Mouse (Mus musculus): Measurements from ENCODE around the gene Hpcal1. TPM values are rescaled to one million over a fixed set of nuclear protein-coding genes. Genes with fewer than 3 reads are reported as not detected.
A peak's percentile ranks its signal among the peaks of the same experiment; 100 is the strongest.

The Hpcal1 gene
- polyA plus RNA-seq, 1 experiment from 2014 or later: 57.7 TPM

DNA sequence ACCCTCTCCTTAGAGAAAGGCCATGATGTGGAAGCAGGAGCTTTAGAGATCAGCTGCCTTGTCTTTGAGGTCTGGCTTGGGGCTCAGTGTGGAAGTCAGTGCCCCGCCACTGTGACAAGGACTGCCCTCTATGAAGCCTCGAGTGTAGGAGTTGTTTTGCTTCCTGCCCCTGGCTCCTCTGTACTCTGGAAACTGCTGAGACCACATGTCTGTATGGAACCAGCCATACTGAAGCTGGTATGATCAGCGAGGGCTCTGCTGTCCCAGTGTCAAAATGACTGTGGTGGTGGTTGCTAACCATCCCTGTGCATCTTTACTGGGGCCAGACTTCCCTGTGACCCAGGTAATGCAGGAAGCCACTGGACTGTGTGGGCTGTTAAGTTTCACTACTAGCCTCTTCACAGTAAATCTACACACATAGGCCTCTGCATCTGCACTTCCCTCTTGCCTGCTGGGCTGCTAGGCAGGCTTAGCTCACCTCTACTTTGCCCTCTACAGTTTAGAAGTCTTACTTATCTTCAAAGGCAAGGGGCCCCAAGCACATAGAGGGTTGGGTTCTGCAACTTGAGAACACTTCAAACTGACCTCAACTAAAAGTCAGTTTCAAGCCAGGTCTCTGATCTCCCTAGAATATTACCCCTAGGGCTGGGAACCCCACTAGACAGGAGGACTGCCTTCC is 33.9 kb downstream of the Hpcal1 start:
- no peaks in the 10 kb centered on the region for H3K36me3 ChIP-seq (ENCODE audit: control insufficient read depth, insufficient read depth, low read length)
- no peak overlapping the region for H3K4me2 ChIP-seq (ENCODE audit: low read depth, low read length)
- H3K9me3 ChIP-seq (ENCODE audit: control insufficient read depth, low read length): no peaks in the 10 kb centered on the region
- H3K9ac ChIP-seq (ENCODE audit: low read depth, low read length): no peak overlapping the region
- 43% methylated on average over 3 of the region's 3 CpGs for WGBS
- H3K4me1 ChIP-seq (ENCODE audit: control insufficient read depth, insufficient read depth, low read length): peaks cover 61% of the 10 kb centered on the region
- DNase-seq (ENCODE audit: low spot score) (no peak), ATAC-seq (ENCODE audit: low read depth) (no peak)
- H3K27me3 ChIP-seq (replicated peaks; ENCODE audit: control insufficient read depth, insufficient read depth, low read length): no peaks in the 10 kb centered on the region
- H3K4me3 ChIP-seq (ENCODE audit: low read depth, low read length): no peak overlapping the region
- H3K27ac ChIP-seq (replicated peaks; ENCODE audit: low read depth, low read length): no peak overlapping the region

DNA sequence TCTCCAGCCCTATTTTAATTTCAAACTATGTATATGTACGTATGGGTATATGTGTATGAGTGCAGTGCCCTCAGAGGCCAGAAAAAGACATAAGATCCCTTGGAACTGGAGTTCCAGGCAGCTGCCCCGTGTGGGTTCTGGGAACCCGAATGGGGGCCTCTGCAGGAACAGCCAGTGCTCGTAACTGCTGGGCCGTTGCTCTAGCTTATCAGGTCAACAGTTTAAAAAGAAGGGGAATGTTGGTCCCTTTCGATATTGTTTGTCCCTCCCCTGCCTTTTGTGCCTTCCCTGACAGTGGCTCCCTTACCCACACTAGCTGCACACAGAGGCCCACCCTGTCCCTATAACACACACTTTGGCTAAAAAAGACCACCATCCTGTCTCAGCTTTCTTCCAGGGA is 34.9 kb downstream of the Hpcal1 start:
- no peak overlapping the region for H3K4me2 ChIP-seq (ENCODE audit: low read depth, low read length)
- H3K4me1 ChIP-seq (ENCODE audit: control insufficient read depth, insufficient read depth, low read length): peaks cover 61% of the 10 kb centered on the region
- H3K27me3 ChIP-seq (replicated peaks; ENCODE audit: control insufficient read depth, insufficient read depth, low read length): no peaks in the 10 kb centered on the region
- no peak for DNase-seq (ENCODE audit: low spot score)
- H3K27ac ChIP-seq (replicated peaks; ENCODE audit: low read depth, low read length): no peak overlapping the region
- H3K4me3 ChIP-seq (ENCODE audit: low read depth, low read length): no peak overlapping the region
- 83% methylated on average over 6 of the region's 6 CpGs for WGBS
- H3K9me3 ChIP-seq (ENCODE audit: control insufficient read depth, low read length): no peaks in the 10 kb centered on the region
- H3K9ac ChIP-seq (ENCODE audit: low read depth, low read length): no peak overlapping the region
- no peaks in the 10 kb centered on the region for H3K36me3 ChIP-seq (ENCODE audit: control insufficient read depth, insufficient read depth, low read length)
- no peak for ATAC-seq (ENCODE audit: low read depth)

DNA sequence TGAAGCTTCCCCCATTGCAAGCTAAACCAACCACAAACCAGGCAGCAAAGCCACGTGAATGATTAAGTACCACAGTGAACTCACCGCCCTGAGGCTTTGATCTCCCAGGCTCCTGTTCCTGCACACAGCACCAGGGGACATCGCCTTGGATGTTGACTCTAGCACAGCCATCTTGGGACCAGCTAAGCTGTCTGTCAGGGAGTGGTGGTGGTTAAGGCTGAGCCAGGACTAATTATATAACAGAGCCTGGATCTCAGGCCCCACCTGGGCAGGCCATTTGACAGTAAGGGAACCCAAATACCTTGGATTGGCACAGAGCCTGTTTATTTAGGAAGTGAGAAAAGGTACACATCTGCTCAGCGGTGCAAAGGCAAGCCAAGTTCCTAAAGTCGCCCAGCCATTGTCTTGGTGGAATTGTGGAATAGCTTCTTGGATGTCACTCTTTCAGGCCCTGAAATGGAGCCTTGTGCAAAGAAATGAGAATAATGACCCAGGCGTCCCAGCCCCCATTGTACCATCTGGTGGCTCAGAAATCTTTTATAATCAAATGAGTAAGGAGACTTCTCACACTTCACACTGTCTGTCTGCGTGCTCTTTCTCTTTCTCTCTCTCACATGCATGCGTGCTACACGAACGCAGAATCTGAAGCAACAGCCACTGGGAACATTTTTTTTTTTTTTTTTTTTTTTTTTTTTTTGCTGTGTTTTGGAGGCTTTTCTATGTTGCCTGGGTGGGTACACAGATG is 36.1 kb downstream of the Hpcal1 start:
- DNase-seq (ENCODE audit: low spot score): peak; percentile 80
- Histone ChIP-seq H3K27me3 (replicated peaks; ENCODE audit: control insufficient read depth, insufficient read depth, low read length) (no peaks in the 10 kb centered on the region), H3K4me1 (ENCODE audit: control insufficient read depth, insufficient read depth, low read length) (peaks cover 61% of the 10 kb centered on the region), H3K4me3 (ENCODE audit: low read depth, low read length) (no peak overlapping the region), H3K36me3 (ENCODE audit: control insufficient read depth, insufficient read depth, low read length) (no peaks in the 10 kb centered on the region), H3K9ac (ENCODE audit: low read depth, low read length) (no peak overlapping the region), H3K4me2 (ENCODE audit: low read depth, low read length) (no peak overlapping the region), H3K27ac (replicated peaks; ENCODE audit: low read depth, low read length) (0 out of 2 replicates have a peak overlapping the region, but pooled peaks have one; percentile 8), H3K9me3 (ENCODE audit: control insufficient read depth, low read length) (no peaks in the 10 kb centered on the region)
- peak; percentile 44; the same call in 1 of the 2 replicates for ATAC-seq (ENCODE audit: low read depth)
- WGBS: 63% methylated on average over 10 of the region's 10 CpGs

- Histone ChIP-seq H3K4me1 (ENCODE audit: control insufficient read depth, insufficient read depth, low read length) (peaks cover 61% of the 10 kb centered on the region), H3K27ac (replicated peaks; ENCODE audit: low read depth, low read length) (peak overlapping the region; percentile 67)
- WGBS: 32% methylated on average over 13 of the region's 13 CpGs
These were observed 37.2 kb downstream of the Hpcal1 start for GRCm38 (mm10) chr12:17727676-17728339.

DNA sequence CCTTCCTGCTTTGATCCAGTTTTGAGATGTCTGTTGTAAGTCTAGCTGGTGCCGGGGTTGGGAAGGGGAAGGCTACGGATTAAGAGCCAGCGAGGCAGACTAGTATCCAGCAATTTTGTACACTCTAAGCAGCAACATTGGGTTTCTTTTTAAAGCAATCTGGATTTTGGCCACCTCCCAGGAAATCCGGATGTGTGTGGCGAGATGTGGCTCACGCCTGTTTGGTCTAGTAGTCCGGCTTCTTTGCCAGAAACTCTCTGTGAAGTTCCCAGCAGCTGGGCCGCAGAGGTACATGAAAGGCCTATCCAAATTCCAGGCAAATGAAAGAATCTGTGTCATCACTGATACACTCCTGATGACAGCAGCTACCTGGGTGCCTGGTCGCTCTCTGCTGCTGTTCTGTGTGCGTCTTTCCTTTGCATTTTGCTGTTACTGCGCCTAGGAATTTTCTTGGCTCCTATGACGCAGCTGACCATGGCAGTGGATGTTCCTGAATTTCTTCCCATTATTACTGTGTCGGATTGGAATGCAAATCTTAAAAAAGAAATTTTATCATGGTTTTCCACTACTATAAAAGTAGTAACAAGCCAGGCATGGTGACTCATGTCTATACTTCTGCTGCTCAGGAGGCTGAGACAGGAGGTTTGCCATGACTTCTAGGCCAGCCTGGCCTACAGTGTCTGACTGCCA is 38.7 kb downstream of the Hpcal1 start:
- Histone ChIP-seq H3K9me3 (ENCODE audit: control insufficient read depth, low read length) (no peaks in the 10 kb centered on the region), H3K4me1 (ENCODE audit: control insufficient read depth, insufficient read depth, low read length) (peaks cover 57% of the 10 kb centered on the region), H3K27me3 (replicated peaks; ENCODE audit: control insufficient read depth, insufficient read depth, low read length) (no peaks in the 10 kb centered on the region), H3K36me3 (ENCODE audit: control insufficient read depth, insufficient read depth, low read length) (no peaks in the 10 kb centered on the region), H3K27ac (replicated peaks; ENCODE audit: low read depth, low read length) (peak overlapping the region; percentile 25; the same call in 1 of the 2 replicates), H3K4me2 (ENCODE audit: low read depth, low read length) (no peak overlapping the region), H3K9ac (ENCODE audit: low read depth, low read length) (no peak overlapping the region), H3K4me3 (ENCODE audit: low read depth, low read length) (no peak overlapping the region)
- DNase-seq (ENCODE audit: low spot score) (peak; percentile 65), ATAC-seq (ENCODE audit: low read depth) (no peak)
- 62% methylated on average over 13 of the region's 13 CpGs for WGBS

More at GRCm38 (mm10) chr12:17727676-17728339, 37.2 kb downstream of the Hpcal1 start:
- Histone ChIP-seq H3K27me3 (replicated peaks; ENCODE audit: control insufficient read depth, insufficient read depth, low read length) (no peaks in the 10 kb centered on the region), H3K4me2 (ENCODE audit: low read depth, low read length) (peak overlapping the region; percentile 37; the same call in 1 of the 2 replicates), H3K4me3 (ENCODE audit: low read depth, low read length) (no peak overlapping the region), H3K9ac (ENCODE audit: low read depth, low read length) (peak overlapping the region; percentile 40; the same call in 1 of the 2 replicates), H3K9me3 (ENCODE audit: control insufficient read depth, low read length) (no peaks in the 10 kb centered on the region), H3K36me3 (ENCODE audit: control insufficient read depth, insufficient read depth, low read length) (no peaks in the 10 kb centered on the region)
- DNase-seq (ENCODE audit: low spot score) (peak; percentile 77), ATAC-seq (ENCODE audit: low read depth) (peak; percentile 22; the same call in 1 of the 2 replicates)

- no peak overlapping the region for H3K9ac ChIP-seq (ENCODE audit: low read depth, low read length)
These were observed 41.4 kb downstream of the Hpcal1 start for GRCm38 (mm10) chr12:17732006-17732405.

DNA sequence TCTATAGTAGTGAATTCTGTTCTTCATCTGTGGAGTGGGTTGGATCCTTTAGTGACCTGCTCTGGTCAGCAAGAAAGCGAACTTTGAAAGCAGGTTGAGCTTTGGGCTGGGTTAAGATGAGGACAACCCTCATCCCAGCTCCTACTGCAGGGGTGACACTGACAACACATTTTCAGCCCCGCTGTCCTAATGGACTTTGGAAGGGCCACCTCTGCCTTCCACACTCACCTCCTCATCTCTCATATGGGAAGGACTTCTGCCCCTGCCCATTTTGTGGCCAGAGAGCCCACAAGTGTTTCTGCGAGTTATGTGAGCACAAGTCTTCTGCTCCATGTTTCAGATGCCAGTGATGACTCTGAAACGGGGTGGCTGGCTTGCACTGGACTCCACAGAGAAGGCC is 41.9 kb downstream of the Hpcal1 start:
- Histone ChIP-seq H3K4me1 (ENCODE audit: control insufficient read depth, insufficient read depth, low read length) (peaks cover 28% of the 10 kb centered on the region), H3K9me3 (ENCODE audit: control insufficient read depth, low read length) (no peaks in the 10 kb centered on the region), H3K27me3 (replicated peaks; ENCODE audit: control insufficient read depth, insufficient read depth, low read length) (no peaks in the 10 kb centered on the region), H3K9ac (ENCODE audit: low read depth, low read length) (no peak overlapping the region), H3K4me3 (ENCODE audit: low read depth, low read length) (no peak overlapping the region), H3K27ac (replicated peaks; ENCODE audit: low read depth, low read length) (peak overlapping the region; percentile 57), H3K4me2 (ENCODE audit: low read depth, low read length) (no peak overlapping the region), H3K36me3 (ENCODE audit: control insufficient read depth, insufficient read depth, low read length) (no peaks in the 10 kb centered on the region)
- WGBS: 72% methylated on average over 4 of the region's 4 CpGs
- no peak for DNase-seq (ENCODE audit: low spot score)
- no peak for ATAC-seq (ENCODE audit: low read depth)

More at GRCm38 (mm10) chr12:17732006-17732405, 41.4 kb downstream of the Hpcal1 start:
- peaks cover 34% of the 10 kb centered on the region for H3K4me1 ChIP-seq (ENCODE audit: control insufficient read depth, insufficient read depth, low read length)
- DNase-seq (ENCODE audit: low spot score) (no peak), ATAC-seq (ENCODE audit: low read depth) (no peak)
- H3K27me3 ChIP-seq (replicated peaks; ENCODE audit: control insufficient read depth, insufficient read depth, low read length): no peaks in the 10 kb centered on the region
- H3K36me3 ChIP-seq (ENCODE audit: control insufficient read depth, insufficient read depth, low read length): no peaks in the 10 kb centered on the region
- no peak overlapping the region for H3K4me3 ChIP-seq (ENCODE audit: low read depth, low read length)
- H3K9me3 ChIP-seq (ENCODE audit: control insufficient read depth, low read length): no peaks in the 10 kb centered on the region
- H3K4me2 ChIP-seq (ENCODE audit: low read depth, low read length): no peak overlapping the region
- peak overlapping the region; percentile 57; the same call in 1 of the 2 replicates for H3K27ac ChIP-seq (replicated peaks; ENCODE audit: low read depth, low read length)
- 69% methylated on average over 7 of the region's 7 CpGs for WGBS

Data from embryonic facial prominence, embryonic 14.5 days (tissue).